Mouse (Mus musculus) hindbrain, embryonic 15.5 days (tissue): Measurements from ENCODE around the gene Sp7. TPM values are rescaled to one million over a fixed set of nuclear protein-coding genes. Genes with fewer than 3 reads are reported as not detected.
A peak's percentile ranks its signal among the peaks of the same experiment; 100 is the strongest.

Experiments
- ATAC-seq: fragments of 200-750 bp; cut with Nextera tagmentation; 2 replicates; pipeline ENCODE4 v1.8.0; 2017; ENCODE audit warnings: low read depth, moderate number of reproducible peaks, moderate TSS enrichment; ENCODE audit not compliant: low FRiP score
- H3K27ac ChIP-seq: fragments of 300-500 bp; sonication (generic); replicated peaks from 2 replicates; pipeline ENCODE4 v1.5.1; 2015; ENCODE audit warnings: mild to moderate bottlenecking, inconsistent platforms
- H3K27me3 ChIP-seq: fragments of 300-500 bp; sonication (generic); 2 replicates; pipeline ENCODE4 v1.6.1; 2015; ENCODE audit warnings: control low read depth, inconsistent platforms
- H3K36me3 ChIP-seq: fragments of 300-500 bp; sonication (generic); 2 replicates; pipeline ENCODE4 v1.6.1; 2015; ENCODE audit warnings: control low read depth, inconsistent platforms
- H3K4me1 ChIP-seq: fragments of 300-500 bp; sonication (generic); replicated peaks from 2 replicates; pipeline ENCODE4 v1.6.1; 2015; ENCODE audit warnings: control low read depth, inconsistent platforms
- H3K4me2 ChIP-seq: fragments of 300-500 bp; sonication (generic); 2 replicates; pipeline ENCODE4 v1.6.1; 2015; ENCODE audit warnings: moderate library complexity, mild to moderate bottlenecking, inconsistent platforms
- H3K4me3 ChIP-seq: fragments of 300-500 bp; sonication (generic); 2 replicates; pipeline ENCODE4 v1.5.1; 2015; ENCODE audit warnings: mild to moderate bottlenecking, inconsistent platforms
- H3K9ac ChIP-seq: fragments of 300-500 bp; sonication (generic); 2 replicates; pipeline ENCODE4 v1.6.1; 2015; ENCODE audit warnings: inconsistent platforms
- H3K9me3 ChIP-seq: fragments of 300-500 bp; sonication (generic); 2 replicates; pipeline ENCODE4 v1.6.1; 2016; ENCODE audit warnings: control low read depth, inconsistent platforms
- WGBS: fragments of 180-500 bp; shearing (Covaris S2); methylation state at CpG from one replicate; pipeline ENCODE4 v1.1.7; 2015; 5-methylcytosine and 5-hydroxymethylcytosine counted together
- polyA plus RNA-seq: library from polyadenylated mRNA; unstranded; fragments of >200 nt; fragmentation: Nextera tagmentation; extraction: Ambion mirVana; gene quantifications from 2 replicates; pipeline ENCODE4 v1.2.1, GENCODE M21; 2015

Gene Sp7
- polyA plus RNA-seq, 1 experiment from 2014 or later: 0.57 TPM

DNA sequence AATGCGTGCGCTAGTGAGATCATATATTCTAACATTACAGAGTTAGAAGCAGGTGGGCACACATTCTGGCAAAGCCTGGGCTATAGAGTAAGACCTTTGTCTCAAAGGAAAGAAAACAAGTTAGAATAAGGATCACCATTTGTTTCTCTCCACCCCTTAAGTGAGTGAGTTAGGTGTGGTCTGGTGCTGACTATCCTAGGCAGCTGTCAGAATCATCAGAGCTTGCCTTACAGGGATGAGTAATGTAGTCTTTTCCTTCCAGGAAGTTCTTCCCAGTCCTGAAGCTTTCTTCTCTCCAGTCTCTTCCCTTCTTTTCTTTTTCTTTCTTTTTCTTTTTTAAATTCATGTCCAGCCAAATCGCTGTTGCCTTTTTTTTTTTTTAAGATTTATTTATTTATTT is 35.2 kb upstream of the Sp7 start:
- H3K4me2 ChIP-seq: no peak overlapping the region
- no peak overlapping the region for H3K9ac ChIP-seq
- ATAC-seq: no peak
- WGBS: 93% methylated on average over 3 of the region's 3 CpGs
- no peaks in the 10 kb centered on the region for H3K27me3 ChIP-seq
- H3K36me3 ChIP-seq: no peaks in the 10 kb centered on the region
- no peak overlapping the region for H3K27ac ChIP-seq
- no peaks in the 10 kb centered on the region for H3K9me3 ChIP-seq
- no peak overlapping the region for H3K4me3 ChIP-seq
- peaks cover 18% of the 10 kb centered on the region for H3K4me1 ChIP-seq

DNA sequence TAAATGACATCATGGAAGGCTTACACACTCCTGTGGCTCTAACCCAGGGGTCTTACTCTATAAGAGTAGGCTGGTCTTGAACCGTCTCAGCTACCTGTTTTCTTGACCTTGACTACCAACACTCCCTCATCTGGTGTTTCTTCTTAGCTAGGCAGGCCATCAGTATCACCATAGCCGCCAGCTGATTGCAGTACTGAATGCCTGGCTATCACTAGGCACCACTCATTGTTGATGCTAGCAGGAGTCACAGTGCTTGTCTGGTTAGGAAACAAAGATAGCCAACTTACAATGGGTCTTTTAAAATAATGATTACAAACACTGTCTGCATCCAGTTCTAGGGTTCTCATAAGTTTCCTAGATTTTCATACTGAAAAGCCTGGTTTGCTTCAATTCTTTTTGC is 34.3 kb upstream of the Sp7 start:
- Histone ChIP-seq H3K4me1 (peaks cover 13% of the 10 kb centered on the region), H3K9me3 (no peaks in the 10 kb centered on the region)
- 75% methylated on average over 2 of the region's 2 CpGs for WGBS

DNA sequence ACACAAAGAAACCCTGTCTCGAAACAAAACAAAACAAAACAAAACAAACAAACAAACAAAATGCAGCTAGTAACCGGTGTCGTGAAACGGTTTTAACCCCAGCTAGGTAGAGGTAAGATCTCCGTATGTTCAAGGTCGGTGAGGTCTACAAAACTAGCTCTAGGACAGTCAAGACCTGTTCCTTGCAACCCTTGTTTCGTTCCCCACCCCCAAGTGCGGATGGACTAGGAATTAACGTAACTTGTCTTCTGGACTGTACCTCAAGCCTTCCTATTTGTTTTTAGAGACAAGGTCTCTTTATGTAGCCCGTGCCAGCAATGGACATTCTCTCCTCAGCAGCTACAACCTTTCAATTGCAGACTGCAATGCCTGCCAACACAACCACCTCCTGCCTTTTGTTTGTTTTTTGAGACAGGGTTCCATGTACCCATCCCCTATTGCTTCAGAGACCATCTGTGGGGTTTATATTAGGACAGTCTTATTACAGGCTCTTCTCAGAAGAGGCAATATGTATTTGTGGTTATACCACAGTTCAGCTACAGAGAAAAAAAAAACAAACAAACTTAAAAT is 33.6 kb upstream of the Sp7 start:
- 0 out of 2 replicates have a peak overlapping the region, but pooled peaks have one; percentile 65 for H3K27ac ChIP-seq
- peaks cover 13% of the 10 kb centered on the region for H3K4me1 ChIP-seq
- no peaks in the 10 kb centered on the region for H3K36me3 ChIP-seq
- no peak overlapping the region; the same call in 1 of the 2 replicates for H3K4me3 ChIP-seq
- no peak overlapping the region for H3K9ac ChIP-seq
- H3K4me2 ChIP-seq: 0 out of 2 replicates have a peak overlapping the region, but pooled peaks have one; percentile 65
- no peaks in the 10 kb centered on the region for H3K27me3 ChIP-seq
- H3K9me3 ChIP-seq: no peaks in the 10 kb centered on the region
- no peak for ATAC-seq
- 79% methylated on average over 10 of the region's 10 CpGs for WGBS

More for the DNA sequence above, 34.3 kb upstream of the Sp7 start:
- ATAC-seq: no peak
- Histone ChIP-seq H3K4me2 (no peak overlapping the region), H3K4me3 (no peak overlapping the region), H3K9ac (no peak overlapping the region), H3K27ac (no peak overlapping the region), H3K36me3 (no peaks in the 10 kb centered on the region), H3K27me3 (no peaks in the 10 kb centered on the region)

DNA sequence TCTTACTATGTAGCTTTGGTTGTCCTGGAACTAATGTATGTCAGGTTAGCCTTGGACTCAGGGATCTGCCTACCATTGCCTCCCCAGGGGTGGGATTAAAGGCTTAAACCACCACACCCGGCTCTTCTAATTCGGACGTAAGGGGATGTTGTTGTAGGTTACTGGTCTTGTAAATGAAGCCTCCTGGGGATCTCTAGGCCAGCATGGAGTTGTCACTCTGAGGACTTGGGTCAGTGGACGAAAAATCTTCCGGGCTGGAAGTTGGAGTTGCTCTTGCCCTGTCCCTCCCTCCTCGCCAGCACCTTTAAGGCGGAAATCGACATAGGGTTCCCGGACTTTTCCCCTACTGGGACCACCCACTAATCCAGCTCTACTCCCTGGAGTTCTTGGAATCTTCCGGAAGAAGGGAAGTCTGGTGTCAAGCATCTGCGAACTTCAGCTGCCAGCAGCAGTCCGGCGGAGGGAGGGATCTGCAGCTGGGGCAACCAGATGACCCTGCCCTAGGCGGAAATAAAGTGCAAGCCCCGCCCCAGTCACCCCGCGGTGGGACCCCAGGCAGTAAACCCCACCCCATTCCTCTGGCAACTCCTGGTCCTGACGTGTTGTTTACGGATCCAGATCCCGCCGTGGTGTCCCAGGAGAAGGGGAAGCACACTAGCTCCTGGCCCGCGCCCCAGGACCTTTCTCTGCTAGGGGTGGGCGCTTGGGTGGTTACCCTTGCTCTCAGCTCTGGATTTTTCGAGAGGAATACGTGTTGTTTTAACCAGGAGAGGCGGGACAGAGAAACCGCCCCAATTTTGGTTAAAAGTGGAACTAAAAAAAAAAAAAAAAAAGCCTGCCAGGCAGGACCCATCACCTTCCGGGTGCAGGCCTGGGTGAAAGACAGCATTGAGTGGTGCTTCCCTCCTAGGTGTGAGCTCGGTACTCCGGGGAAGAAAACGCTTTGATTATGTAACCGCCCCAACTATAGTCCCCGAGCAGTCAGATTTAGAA is 32.5 kb upstream of the Sp7 start:
- peak overlapping the region; percentile 65 for H3K4me2 ChIP-seq
- peak overlapping the region; percentile 23 for H3K9ac ChIP-seq
- H3K36me3 ChIP-seq: no peaks in the 10 kb centered on the region
- peak overlapping the region; percentile 35 for H3K4me3 ChIP-seq
- peaks cover 8% of the 10 kb centered on the region for H3K4me1 ChIP-seq
- peak; percentile 19; the same call in 1 of the 2 replicates for ATAC-seq
- H3K9me3 ChIP-seq: no peaks in the 10 kb centered on the region
- H3K27ac ChIP-seq: peak overlapping the region; percentile 65
- no peaks in the 10 kb centered on the region for H3K27me3 ChIP-seq
- whole genome bisulfite sequencing: 6% methylated on average over 34 of the region's 34 CpGs

DNA sequence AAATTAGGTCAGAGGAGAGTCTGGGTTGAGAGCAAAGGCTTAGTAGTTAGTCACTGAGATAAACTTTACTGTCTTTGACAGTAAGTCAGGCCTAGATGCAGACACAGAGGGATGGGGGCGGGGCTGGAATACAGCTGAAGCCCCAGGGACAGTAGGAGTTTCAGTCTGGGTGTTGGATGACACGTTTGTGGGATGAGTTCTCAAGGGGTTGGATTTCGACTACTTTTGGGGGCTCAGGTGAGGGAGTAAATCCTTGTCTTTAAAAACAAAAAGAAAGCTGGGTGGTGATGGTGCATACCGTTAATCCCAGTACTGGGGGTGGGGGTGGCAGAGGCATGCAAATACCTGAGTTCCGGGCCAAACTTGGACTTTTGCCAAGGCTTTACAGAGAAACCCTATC is 31.6 kb upstream of the Sp7 start:
- peak overlapping the region; percentile 65; the same call in 1 of the 2 replicates for H3K4me2 ChIP-seq
- 24% methylated on average over 5 of the region's 5 CpGs for WGBS
- H3K27ac ChIP-seq: no peak overlapping the region
- H3K36me3 ChIP-seq: no peaks in the 10 kb centered on the region
- no peaks in the 10 kb centered on the region for H3K27me3 ChIP-seq
- no peak for ATAC-seq
- H3K9me3 ChIP-seq: no peaks in the 10 kb centered on the region
- no peak overlapping the region for H3K4me3 ChIP-seq
- peaks cover 8% of the 10 kb centered on the region for H3K4me1 ChIP-seq
- no peak overlapping the region for H3K9ac ChIP-seq

DNA sequence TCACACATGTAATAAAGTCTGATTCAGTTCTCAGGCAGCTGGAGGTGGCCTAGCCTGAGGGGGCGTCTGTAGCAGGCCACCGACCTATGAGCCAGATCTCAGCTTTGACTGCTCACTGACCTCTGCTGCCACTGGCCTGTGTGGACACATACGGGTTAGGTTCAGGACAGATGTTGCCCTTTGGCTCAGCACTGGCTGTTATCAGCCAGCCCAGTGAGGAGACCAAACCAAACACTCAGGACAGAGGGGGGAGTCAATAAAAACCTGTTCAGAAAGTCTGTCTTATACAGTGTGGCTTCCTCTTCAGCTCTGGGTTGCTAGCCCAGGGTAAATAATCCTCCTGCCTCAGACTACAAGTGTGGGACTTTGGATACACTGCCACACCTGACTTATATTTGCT is 28.1 kb upstream of the Sp7 start:
- ATAC-seq: no peak
- 27% methylated on average over 3 of the region's 3 CpGs for WGBS
- no peak overlapping the region for H3K9ac ChIP-seq
- no peaks in the 10 kb centered on the region for H3K36me3 ChIP-seq
- no peaks in the 10 kb centered on the region for H3K9me3 ChIP-seq
- no peaks in the 10 kb centered on the region for H3K27me3 ChIP-seq
- H3K4me1 ChIP-seq: peaks cover 8% of the 10 kb centered on the region
- no peak overlapping the region for H3K4me3 ChIP-seq
- H3K4me2 ChIP-seq: no peak overlapping the region
- H3K27ac ChIP-seq: no peak overlapping the region

DNA sequence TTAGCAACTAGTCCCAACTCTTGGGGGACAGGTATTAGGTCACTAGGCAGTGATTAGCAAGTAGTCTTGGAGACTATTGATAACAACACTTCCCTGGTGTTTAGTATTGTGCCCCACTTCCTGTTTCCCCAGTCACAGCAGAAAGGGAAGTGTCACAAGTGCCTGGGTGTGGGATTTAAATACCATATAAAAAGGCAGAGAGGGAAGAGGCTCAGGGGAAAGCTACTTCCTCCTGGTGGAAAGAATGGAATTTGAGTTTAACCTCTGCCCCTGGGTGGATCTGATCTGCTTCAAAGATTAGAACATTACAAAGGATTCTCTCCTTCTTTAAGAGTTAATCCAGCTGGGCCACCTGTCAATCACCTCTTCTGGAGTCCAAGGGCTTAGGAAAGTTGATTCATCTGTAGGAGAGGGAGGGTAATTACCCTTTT is 26.6 kb upstream of the Sp7 start:
- no peaks in the 10 kb centered on the region for H3K36me3 ChIP-seq
- no peaks in the 10 kb centered on the region for H3K4me1 ChIP-seq
- H3K9ac ChIP-seq: no peak overlapping the region
- H3K27me3 ChIP-seq: no peaks in the 10 kb centered on the region
- no peak for ATAC-seq
- H3K27ac ChIP-seq: no peak overlapping the region
- no peak overlapping the region for H3K4me2 ChIP-seq
- no peaks in the 10 kb centered on the region for H3K9me3 ChIP-seq
- H3K4me3 ChIP-seq: no peak overlapping the region

DNA sequence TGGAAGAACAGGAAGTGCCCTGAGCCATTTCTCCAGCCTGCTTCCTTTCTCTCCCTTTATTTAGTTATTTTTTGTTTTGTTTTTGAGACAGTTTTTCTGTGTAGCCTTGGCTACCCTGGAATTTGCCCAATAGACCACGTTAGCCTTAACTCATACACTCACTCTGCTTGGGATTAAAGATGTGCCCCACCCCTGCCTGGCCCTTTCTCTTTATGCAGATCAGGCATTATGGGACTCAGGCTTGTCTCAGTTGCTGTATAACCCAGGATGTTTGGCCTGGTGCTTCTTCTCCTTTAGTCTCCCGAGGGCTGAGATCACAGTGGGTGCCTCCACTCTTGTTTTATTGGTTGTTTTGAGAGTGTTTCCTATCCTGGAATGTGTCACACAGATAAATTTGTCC is 25.5 kb upstream of the Sp7 start:
- Histone ChIP-seq H3K4me2 (no peak overlapping the region), H3K4me1 (no peaks in the 10 kb centered on the region), H3K4me3 (no peak overlapping the region), H3K9ac (no peak overlapping the region), H3K9me3 (no peaks in the 10 kb centered on the region), H3K27me3 (no peaks in the 10 kb centered on the region), H3K36me3 (no peaks in the 10 kb centered on the region), H3K27ac (no peak overlapping the region)
- 41% methylated on average over 2 of the region's 2 CpGs for WGBS
- ATAC-seq: no peak

DNA sequence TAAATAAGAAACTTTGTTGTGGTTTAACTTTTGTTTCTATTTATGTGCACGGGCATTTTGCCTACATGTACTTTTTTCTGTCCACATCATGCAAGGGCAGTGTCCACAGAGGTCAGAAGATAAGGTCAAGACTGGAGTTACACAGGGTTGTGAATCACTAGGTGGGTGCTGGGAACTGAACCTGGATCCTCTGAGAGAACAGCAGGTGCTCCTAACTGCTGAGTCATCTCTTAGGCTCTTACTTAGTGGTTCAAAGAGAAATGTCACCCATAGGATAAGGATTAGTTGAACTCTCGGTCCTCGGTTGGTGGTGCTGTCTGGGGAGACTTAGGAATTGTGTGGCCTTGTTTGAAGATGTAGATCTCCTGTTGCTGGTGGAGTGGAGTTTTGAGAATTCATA is 22.0 kb upstream of the Sp7 start:
- no peak overlapping the region for H3K4me2 ChIP-seq
- no peak overlapping the region for H3K9ac ChIP-seq
- H3K27me3 ChIP-seq: no peaks in the 10 kb centered on the region
- H3K4me3 ChIP-seq: no peak overlapping the region
- no peak overlapping the region for H3K27ac ChIP-seq
- no peaks in the 10 kb centered on the region for H3K9me3 ChIP-seq
- no peak for ATAC-seq
- no peaks in the 10 kb centered on the region for H3K4me1 ChIP-seq
- WGBS: 84% methylated on average over 3 of the region's 3 CpGs
- no peaks in the 10 kb centered on the region for H3K36me3 ChIP-seq

DNA sequence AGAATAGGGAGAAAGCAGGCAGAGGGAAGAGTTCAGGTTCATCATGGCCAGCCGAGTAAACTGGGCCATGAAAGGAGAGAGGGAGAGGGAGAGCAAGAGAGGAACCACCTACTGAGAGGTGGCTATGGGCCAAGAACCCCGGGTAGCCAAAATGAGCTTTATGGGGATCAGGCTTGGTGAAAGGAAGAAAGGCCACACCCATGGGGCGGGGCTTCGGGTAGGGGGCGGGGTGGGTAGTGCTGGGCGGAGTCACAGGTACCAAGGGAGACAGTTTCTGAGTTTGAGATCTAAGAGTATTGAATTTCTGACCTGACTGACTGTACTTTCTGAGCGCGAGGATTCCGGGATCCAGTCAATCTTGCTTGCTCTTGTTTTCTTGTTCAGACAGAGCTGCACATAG is 19.7 kb upstream of the Sp7 start:
- Histone ChIP-seq H3K4me2 (no peak overlapping the region), H3K36me3 (no peaks in the 10 kb centered on the region), H3K27ac (no peak overlapping the region), H3K4me1 (no peaks in the 10 kb centered on the region), H3K27me3 (no peaks in the 10 kb centered on the region), H3K9ac (no peak overlapping the region), H3K9me3 (no peaks in the 10 kb centered on the region), H3K4me3 (no peak overlapping the region)
- ATAC-seq: no peak
- 48% methylated on average over 9 of the region's 9 CpGs for WGBS

DNA sequence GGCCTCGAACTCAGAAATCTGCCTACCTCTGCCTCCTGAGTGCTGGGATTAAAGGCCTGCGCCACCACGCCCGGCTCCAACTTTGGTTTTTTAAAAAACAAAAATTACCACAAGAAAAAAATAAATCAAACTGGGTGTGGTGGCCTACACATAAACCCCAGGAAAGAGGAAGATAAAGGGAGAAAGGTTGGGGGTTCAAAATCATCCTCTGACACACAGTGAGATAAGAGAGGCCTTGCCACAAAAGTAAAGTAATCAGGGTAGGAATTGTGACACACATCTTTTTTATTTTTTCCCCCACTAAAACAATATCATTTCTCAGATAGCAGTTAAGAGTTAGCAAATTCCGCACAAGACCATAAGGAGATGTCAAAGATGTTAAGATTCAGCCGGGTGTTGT is 16.7 kb upstream of the Sp7 start:
- no peaks in the 10 kb centered on the region for H3K4me1 ChIP-seq
- no peaks in the 10 kb centered on the region for H3K27me3 ChIP-seq
- ATAC-seq: no peak
- no peak overlapping the region for H3K9ac ChIP-seq
- WGBS: 86% methylated on average over 6 of the region's 6 CpGs
- H3K36me3 ChIP-seq: no peaks in the 10 kb centered on the region
- no peaks in the 10 kb centered on the region for H3K9me3 ChIP-seq
- H3K4me3 ChIP-seq: no peak overlapping the region
- H3K4me2 ChIP-seq: no peak overlapping the region
- H3K27ac ChIP-seq: no peak overlapping the region

DNA sequence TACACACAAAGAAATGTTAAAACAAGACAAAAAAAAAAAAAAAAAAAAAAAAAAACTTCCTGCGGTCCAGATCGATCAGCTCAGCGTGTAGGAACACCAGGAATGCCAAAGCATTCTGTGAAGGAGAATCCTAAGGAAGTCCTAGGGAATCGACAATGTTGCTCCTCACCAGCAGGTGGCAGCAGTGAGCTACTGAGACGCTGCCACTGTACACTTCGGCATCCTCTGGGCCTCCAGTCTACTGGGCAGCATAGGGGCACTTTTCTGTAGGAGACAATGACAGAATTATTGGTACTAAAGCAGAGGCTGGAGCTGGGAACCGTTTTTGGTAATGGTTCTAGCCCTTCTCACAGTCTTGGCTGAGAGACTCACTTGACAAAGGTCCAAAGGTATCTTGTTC is 14.6 kb upstream of the Sp7 start:
- Histone ChIP-seq H3K4me3 (no peak overlapping the region), H3K36me3 (no peaks in the 10 kb centered on the region), H3K4me1 (peaks cover 8% of the 10 kb centered on the region), H3K27me3 (no peaks in the 10 kb centered on the region), H3K9me3 (no peaks in the 10 kb centered on the region), H3K9ac (no peak overlapping the region), H3K27ac (no peak overlapping the region), H3K4me2 (no peak overlapping the region)
- ATAC-seq: peak; percentile 85
- 7% methylated on average over 7 of the region's 7 CpGs for WGBS
